Mouse (Mus musculus) spleen, adult 10 weeks (tissue): ENCODE measurements around the gene Foxn1. TPM values are rescaled to one million over a fixed set of nuclear protein-coding genes. Genes with fewer than 3 reads are reported as not detected.

ENCODE experiments used
- polyA plus RNA-seq: library from polyadenylated mRNA; stranded (reverse); fragments of 350-450 nt; fragmentation: Illumina TruSeq; extraction: RNeasy Lipid Tissue Mini Kit (QIAGEN cat#74804); gene quantifications from one replicate; pipeline ENCODE4 v1.2.3, GENCODE M21; 2015; ENCODE audit warnings: low replicate concordance; ENCODE audit not compliant: insufficient read depth

Gene Foxn1
- polyA plus RNA-seq: not detected

GRCm38 (mm10) chr11:78386508-78387043 is at the start of gene Foxn1:
Foxn1 (minus strand) TSS chr11:78386558.

GRCm38 (mm10) chr11:78422055-78422819 is 35.9 kb upstream of the Foxn1 start, which contains the start of gene Slc13a2:
Slc13a2 (minus strand) TSS chr11:78422217.

GRCm38 (mm10) chr11:78343381-78344327 is 42.7 kb downstream of the Foxn1 start, which contains the start of gene Unc119:
Unc119 (plus strand) TSS chr11:78343482.

GRCm38 (mm10) chr11:78327634-78328511 is 58.5 kb downstream of the Foxn1 start, which contains the start of gene Pigs:
Pigs (plus strand) TSS chr11:78328415.

GRCm38 (mm10) chr11:78322860-78323259 is 63.5 kb downstream of the Foxn1 start, which contains the start of gene Aldoc:
Aldoc (plus strand) TSS chr11:78322968.

Other genes with a start within 250 kb of the Foxn1 start
- 3.6 TPM for gene Traf4, start 221.0 kb downstream of the Foxn1 start, polyA plus RNA-seq
- 16.1 TPM for gene Nek8, start 209.9 kb downstream of the Foxn1 start, polyA plus RNA-seq
- 8.4 TPM for gene Tlcd1, start 209.8 kb downstream of the Foxn1 start, polyA plus RNA-seq
- gene Rpl23a, start 203.0 kb downstream of the Foxn1 start, polyA plus RNA-seq: 3,603 TPM
- gene Rab34, start 198.1 kb downstream of the Foxn1 start, polyA plus RNA-seq: 9.5 TPM
- gene Proca1, start 193.2 kb downstream of the Foxn1 start, polyA plus RNA-seq: 4.3 TPM
- 91.3 TPM for gene Sdf2, start 140.8 kb downstream of the Foxn1 start, polyA plus RNA-seq
- gene Supt6, start 140.6 kb downstream of the Foxn1 start, polyA plus RNA-seq: 44.0 TPM
- gene 2610507B11Rik, start 124.8 kb downstream of the Foxn1 start, polyA plus RNA-seq: 107 TPM
- gene BC030499, start 95.7 kb downstream of the Foxn1 start, polyA plus RNA-seq: 0.95 TPM
- gene Spag5, start 85.0 kb downstream of the Foxn1 start, polyA plus RNA-seq: 12.5 TPM
- 4.3 TPM for gene Aldoc, start 63.6 kb downstream of the Foxn1 start, polyA plus RNA-seq
- gene Pigs, start 58.1 kb downstream of the Foxn1 start, polyA plus RNA-seq: 24.8 TPM
- 35.6 TPM for gene Unc119, start 43.1 kb downstream of the Foxn1 start, polyA plus RNA-seq
- gene Slc13a2, start 35.7 kb upstream of the Foxn1 start, polyA plus RNA-seq: 0.10 TPM
- gene Slc46a1, start 79.1 kb upstream of the Foxn1 start, polyA plus RNA-seq: 0.91 TPM
- gene Sarm1, start 111.2 kb upstream of the Foxn1 start, polyA plus RNA-seq: 0.37 TPM
- gene Vtn, start 112.5 kb upstream of the Foxn1 start, polyA plus RNA-seq: not detected
- not detected for gene Sebox, start 116.9 kb upstream of the Foxn1 start, polyA plus RNA-seq
- 41.9 TPM for gene Tmem199, start 125.6 kb upstream of the Foxn1 start, polyA plus RNA-seq
- gene Poldip2, start 125.6 kb upstream of the Foxn1 start, polyA plus RNA-seq: 32.6 TPM
- 27.4 TPM for gene Tnfaip1, start 149.8 kb upstream of the Foxn1 start, polyA plus RNA-seq
- gene Ift20, start 149.8 kb upstream of the Foxn1 start, polyA plus RNA-seq: 58.4 TPM
- gene Tmem97, start 164.2 kb upstream of the Foxn1 start, polyA plus RNA-seq: 14.5 TPM